Mouse (Mus musculus) lung, postnatal 36 days (tissue): ENCODE measurements at regions not wholly inside any gene's neighbourhood (a gene's known extent, or its start where the extent isn't known, plus 50 kb on each side); places are given as distances from the start of the nearest gene placed in this dataset.

Source experiments
- DNase-seq: peaks from one replicate; pipeline ENCODE4 v3.0.0; 2022; ENCODE audit warnings: mixed read lengths

- peak; percentile 1 for DNase-seq
Measured at GRCm38 (mm10) chr15:50246418-50247186, 3638.1 kb upstream of the Gm7489 start.

- no peak for DNase-seq
Measured at GRCm38 (mm10) chr15:50260057-50260456, 3624.6 kb upstream of the Gm7489 start.

DNA sequence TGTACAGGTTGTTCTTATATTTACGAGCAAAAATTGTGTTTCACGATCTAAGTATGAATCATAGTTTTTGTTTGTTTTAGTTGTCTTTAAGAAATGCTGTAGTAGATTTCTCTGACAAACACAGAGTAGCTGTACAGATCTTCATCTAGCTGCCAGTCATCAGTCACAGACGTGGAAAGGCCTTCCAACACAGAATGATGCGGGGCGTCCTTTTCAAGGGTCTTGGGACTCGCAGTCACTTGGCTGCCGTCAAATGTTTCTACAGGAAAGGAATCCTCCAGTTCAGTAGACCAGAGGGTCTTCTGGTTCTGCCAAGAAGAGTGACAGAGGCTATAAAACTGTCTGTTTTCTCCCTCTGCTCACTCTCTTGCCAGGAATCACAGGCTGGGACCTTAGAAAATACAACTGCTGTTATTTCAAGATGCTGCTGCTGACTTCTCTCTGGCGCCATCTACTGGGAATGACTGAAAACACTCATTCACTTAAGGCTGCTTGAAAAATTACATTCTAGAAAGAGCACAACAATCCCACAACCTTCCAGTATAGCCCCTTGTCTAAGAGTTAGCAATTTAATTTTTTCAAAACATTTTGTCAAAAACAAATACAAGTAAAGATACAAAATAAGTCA, 3623.3 kb upstream of the Gm7489 start:
- DNase-seq, result peak; percentile 78

- no peak for DNase-seq
Measured at GRCm38 (mm10) chr15:50267542-50267941, 3617.2 kb upstream of the Gm7489 start.

- no peak for DNase-seq
Measured at GRCm38 (mm10) chr15:50271646-50272045, 3613.1 kb upstream of the Gm7489 start.

GRCm38 (mm10) chr15:50282576-50282975, 3602.1 kb upstream of the Gm7489 start:
- no peak for DNase-seq

GRCm38 (mm10) chr15:50283491-50283890, 3601.2 kb upstream of the Gm7489 start:
- no peak for DNase-seq

GRCm38 (mm10) chr15:50301831-50302230, 3582.9 kb upstream of the Gm7489 start:
- no peak for DNase-seq

DNA sequence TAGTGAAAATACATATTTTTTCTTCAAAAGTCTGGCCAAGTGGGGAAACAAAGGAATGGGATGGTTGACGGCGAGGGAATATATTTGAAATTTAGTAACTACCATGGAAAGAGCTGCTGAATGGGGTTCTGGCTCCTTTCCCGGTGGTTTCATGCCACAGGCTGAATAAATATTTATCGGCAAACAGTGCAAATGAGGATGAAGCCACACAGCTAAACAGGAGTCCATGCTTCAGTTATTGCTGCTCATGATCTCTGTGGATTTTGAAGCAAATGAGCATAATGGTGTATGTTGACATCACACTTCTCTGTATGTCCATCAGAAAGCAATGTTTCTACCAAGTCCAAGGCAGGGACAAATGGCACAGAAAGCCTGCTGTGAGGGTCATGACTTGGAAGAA, 3580.6 kb upstream of the Gm7489 start:
- DNase-seq, result peak; percentile 4

DNA sequence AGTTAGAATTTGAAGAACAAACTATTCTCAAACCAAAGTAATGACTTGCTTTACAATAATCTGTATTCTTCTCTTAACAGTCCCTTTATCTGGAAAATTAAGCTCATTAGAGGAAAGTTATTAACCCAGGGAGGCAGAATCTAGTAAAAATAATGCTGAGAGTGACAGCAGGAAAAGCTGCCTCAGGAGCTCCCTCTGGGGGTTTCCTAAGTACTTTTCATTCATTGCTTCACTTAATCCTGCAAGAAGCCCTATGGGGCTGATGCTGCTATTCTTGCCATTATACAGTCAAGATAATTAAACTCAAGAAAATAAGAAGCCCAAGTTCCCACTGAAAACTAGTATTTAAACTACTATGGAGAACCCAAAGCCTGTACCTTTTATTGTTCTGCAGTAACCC, 3563.9 kb upstream of the Gm7489 start:
- DNase-seq, result no peak

GRCm38 (mm10) chr15:50345536-50345935, 3539.2 kb upstream of the Gm7489 start:
- DNase-seq, result no peak

DNA sequence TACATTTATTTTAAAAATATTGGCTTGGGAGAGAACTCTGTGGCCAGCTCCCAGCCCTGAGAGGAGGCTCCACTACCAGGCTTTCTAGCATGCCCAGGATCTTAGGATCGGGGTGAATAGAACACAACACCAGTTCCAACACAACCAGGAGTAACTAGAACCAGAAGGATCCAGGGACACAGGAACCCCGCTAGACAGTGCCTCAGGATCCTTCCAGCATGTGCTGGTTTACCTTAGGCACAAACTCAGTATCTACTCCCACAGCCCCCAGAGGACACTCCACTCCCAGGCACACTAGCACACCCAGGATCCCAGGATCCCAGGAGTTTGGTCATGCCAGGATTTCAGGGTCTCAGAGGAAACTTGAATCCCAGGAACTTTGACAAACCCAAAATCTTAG, 3537.8 kb upstream of the Gm7489 start:
- no peak for DNase-seq

DNA sequence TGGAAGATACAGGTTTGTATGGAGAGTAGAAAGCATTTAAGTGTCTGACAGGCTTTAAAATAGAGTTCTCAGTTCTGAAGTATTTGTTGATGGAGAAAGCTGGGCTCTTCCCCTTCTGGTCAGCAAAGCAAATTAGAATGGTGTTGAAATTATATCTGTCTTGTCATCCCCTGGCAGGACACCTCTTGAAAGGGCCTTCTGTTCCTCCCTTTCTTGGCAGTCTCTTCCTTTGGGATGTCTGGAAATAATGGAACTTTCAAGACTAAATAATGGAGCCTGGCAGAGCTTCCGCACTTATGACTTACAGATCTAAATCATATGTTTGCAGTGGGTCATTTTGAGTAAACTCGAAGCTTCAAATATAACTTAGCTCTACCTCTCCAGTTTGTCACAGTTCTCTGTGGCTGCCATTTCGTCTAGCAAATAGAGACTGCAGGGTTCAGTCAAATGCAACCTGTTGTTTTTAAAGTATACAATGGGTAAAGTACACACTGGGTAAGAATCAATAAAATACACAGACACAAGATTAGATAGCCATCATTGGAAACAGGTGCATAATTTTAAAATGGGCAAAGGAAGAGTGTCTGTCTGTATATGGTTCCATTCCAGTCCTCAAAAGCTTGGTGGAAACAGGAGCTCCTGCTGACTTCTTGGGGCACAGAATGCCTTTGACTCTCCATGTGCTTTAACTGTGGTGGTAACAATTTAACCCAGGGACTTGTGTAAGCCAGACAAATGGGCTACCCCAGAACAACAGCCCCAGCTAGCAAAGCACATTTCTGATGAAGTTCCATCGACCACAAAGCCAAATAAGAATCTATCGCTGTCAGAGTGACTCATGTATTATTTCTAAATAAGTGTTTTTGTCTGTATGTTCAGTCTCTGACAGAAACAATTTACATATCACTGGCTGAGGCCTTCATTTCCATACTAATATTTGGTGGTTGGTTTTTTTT, 3524.4 kb upstream of the Gm7489 start:
- peak; percentile 14 for DNase-seq

GRCm38 (mm10) chr15:50361334-50361733, 3523.4 kb upstream of the Gm7489 start:
- DNase-seq, result peak; percentile 3

DNA sequence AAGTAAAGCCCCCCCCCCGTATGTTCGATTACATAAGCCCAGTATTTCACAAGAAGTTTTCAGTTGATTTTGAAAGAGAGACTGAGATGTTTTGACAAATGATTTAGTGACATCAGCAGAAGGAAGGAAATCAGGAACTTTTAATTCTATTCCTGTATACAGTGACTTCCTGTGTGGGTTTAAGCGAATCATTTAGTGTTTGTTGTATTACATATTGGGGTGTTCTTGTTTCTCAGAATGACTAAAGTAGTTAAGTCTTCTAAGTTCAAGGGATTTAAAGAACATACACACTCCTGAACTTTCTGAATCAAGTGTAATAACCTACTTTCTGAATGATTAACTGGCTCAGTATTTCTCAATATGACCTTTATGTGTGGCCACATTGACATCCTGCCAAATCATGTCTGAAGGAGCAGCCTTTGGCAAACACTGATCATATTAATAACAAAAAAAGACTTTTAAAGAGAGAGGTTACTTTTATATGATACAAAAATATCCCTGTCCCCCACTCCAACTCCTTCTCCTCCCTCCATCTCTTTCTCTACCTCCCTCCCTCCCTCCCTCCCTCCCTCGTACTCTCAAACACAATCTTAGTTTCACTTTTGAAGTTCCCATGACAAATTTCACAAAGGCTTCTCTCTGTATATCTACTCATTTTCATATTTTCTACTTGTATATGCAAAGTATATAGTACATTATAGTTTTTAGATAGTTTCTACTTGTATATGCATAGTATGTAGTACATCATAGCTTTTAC, 3522.8 kb upstream of the Gm7489 start:
- DNase-seq, result peak; percentile 60

DNA sequence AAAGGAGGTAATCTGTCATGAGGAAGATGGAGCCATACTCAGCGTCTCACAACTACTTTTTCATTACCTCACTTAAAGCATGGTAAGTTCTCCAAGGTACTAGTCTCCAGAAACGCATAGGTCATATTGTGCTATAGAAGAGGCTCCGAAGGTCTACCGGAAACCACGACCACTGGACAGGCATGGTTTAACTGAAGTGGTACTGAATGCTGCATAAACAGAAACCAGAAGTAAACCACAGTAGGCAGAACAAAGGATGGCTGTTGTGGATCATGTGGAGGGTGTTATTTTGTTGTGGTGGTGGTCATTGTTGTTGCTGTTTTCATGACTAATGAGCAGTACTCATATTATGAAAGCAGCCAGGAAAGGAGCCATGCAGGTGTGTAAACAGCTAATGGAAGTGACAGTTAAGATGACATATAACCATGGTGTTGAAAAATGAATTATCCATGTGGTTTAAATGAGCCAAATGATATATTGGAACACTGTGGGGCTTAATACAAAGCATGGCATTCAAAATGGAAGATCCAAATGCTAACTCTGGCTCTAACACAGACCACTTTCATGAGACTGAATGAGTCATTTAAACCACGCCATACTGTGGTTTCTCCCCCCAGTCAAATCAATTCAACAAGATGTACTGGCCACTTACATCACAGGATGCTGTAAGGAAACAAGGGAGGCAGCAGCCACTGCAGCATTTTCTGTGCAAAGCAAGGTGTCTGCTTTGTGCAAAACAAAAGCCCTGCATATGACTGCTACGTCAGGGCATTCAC, 3484.5 kb upstream of the Gm7489 start:
- no peak for DNase-seq

GRCm38 (mm10) chr15:50401386-50401785, 3483.3 kb upstream of the Gm7489 start:
- no peak for DNase-seq

GRCm38 (mm10) chr15:50402551-50402950, 3482.2 kb upstream of the Gm7489 start:
- DNase-seq, result no peak

DNA sequence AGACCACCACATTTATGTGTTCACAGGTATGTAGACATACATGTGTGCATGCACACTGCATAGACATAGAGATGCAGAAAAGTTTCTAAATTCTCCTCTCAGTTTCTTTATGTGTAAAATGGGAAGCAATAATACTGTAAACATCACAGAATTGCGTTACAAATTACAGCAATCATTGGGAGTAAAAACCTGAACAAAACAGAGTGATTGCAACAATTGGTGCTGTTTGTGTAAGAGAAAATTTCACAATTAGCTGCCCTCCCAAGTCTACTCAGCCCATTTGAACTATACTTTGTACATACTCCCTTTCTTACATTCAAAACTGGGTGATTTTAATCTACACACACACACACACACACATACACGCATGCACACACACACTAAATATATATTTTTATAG, 3480.8 kb upstream of the Gm7489 start:
- peak; percentile 13 for DNase-seq

- no peak for DNase-seq
Measured at GRCm38 (mm10) chr15:50408985-50409384, 3475.7 kb upstream of the Gm7489 start.

DNA sequence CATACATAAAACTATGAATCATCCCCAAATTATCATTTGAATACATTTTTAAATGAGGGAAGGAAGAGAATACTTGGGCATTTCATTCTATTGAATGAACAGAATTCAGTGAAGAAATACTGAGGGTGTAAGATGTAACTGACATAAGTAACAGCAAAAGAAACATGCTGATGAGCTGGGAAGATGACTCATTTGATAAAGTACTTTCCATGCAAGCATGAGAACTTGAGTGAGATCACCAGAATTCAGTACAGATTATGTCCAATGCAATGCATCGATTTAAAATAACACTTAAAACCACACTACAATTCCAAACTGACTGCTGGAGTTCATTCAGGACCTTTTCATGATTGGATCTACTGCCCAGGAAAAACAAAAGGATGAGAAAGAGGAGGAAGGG, 3467.1 kb upstream of the Gm7489 start:
- DNase-seq, result no peak
